Mouse (Mus musculus): ENCODE results near the gene Itga1.

The Itga1 gene

GRCm38 (mm10) chr13:115098227-115098626 lies 3.5 kb downstream of the Itga1 start:
- no peak for DNase-seq (ENCODE audit: low read depth)

DNA sequence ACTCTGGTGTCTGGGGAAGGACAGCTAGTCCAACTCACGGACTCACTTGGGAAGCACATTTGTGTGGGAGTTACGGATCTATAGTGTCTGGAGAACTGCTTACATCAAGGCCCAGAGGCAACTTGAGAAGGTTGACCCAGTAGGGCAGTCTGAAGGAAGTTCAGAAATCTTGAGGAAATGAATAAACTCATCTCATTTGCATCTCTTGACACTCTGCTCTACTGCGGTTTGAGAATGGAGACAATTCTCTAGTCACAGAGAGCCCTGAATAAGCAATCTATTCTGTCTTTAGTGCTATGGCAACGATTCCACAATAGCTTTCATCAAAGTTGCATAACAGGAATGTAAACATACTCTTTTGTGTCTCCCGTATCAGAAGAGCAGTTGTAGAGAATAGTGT lies 4.8 kb downstream of the Itga1 start:
- no peak for DNase-seq (ENCODE audit: low read depth)

GRCm38 (mm10) chr13:115096216-115096615 lies 5.5 kb downstream of the Itga1 start:
- no peak for DNase-seq (ENCODE audit: low read depth)

DNA sequence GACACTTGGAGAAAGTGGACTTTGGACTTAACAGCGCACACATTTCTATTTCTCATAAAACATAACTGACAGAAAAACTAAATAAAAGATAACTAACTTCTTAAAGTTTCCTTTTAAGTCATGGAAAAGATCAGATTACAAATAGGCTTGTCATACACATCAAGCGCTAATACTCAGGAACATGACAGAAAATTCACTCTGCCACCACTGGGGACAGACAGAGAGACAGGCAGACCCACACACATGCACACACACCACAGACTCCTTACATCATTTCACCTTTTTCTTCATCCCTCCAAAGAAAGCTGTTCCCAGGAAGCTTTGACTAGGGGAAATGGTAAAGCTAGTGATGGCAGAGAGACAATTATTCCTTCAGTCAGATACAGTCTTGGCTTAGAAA lies 6.4 kb downstream of the Itga1 start:
- DNase-seq (ENCODE audit: low read depth), result no peak

- DNase-seq (ENCODE audit: low read depth), result no peak
These were observed 10.3 kb downstream of the Itga1 start for GRCm38 (mm10) chr13:115091511-115091910.

DNA sequence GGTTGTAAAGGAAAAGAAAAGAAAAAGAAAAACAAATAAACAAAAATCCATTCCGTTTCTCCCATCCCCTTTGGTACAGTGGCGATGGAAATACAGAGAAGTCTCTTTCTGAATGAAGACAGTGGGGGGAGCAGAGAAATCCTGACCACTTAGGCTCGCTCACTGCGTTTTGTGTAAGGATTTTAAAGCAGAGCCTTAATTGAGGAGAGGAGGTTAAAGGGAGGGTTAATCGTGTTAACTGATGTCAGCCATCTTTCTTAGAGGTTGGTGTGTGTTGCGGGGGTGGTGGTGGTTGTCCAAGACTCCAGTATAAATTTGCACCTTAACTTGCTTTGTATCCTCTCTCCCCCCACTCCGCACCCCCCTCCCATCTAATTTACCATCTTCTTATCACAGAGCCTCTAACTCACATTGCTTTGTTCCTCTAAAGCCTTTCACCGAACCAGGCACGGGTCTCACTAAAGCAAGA lies 10.8 kb downstream of the Itga1 start:
- no peak for DNase-seq (ENCODE audit: low read depth)

GRCm38 (mm10) chr13:115090069-115090976 lies 11.4 kb downstream of the Itga1 start, which contains the start of gene Pelo:
Pelo (minus strand) TSS chr13:115090186.
- peak; percentile 84 for DNase-seq (ENCODE audit: low read depth)

- no peak for DNase-seq (ENCODE audit: low read depth)
These were observed 12.3 kb downstream of the Itga1 start for GRCm38 (mm10) chr13:115089395-115090025.

DNA sequence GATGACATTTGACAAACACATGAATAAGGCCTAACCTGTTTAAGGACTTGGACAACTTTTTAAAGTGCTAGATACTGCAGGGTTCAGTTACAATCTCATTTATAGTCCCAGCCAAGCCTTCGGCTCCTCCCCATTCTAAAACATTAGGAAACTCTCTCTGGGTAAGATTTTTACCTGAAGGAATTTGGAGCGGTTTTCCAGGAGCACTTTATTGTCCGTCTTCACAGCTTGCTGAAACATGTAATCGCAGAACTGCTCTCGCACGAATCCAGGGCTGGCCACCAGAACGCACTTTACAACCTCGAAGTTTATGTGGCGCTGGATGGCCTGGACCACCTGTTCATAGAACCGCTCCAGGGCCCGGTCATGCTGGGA lies 12.8 kb downstream of the Itga1 start:
- no peak for DNase-seq (ENCODE audit: low read depth)

GRCm38 (mm10) chr13:115085974-115086373 lies 15.8 kb downstream of the Itga1 start:
- no peak for DNase-seq (ENCODE audit: low read depth)

- no peak for DNase-seq (ENCODE audit: low read depth)
These were observed 19.4 kb downstream of the Itga1 start for GRCm38 (mm10) chr13:115082339-115082738.

GRCm38 (mm10) chr13:115079996-115080585 lies 21.7 kb downstream of the Itga1 start:
- DNase-seq (ENCODE audit: low read depth), result peak; percentile 82

- DNase-seq (ENCODE audit: low read depth), result peak; percentile 51
These were observed 22.6 kb downstream of the Itga1 start for GRCm38 (mm10) chr13:115078997-115079685.

DNA sequence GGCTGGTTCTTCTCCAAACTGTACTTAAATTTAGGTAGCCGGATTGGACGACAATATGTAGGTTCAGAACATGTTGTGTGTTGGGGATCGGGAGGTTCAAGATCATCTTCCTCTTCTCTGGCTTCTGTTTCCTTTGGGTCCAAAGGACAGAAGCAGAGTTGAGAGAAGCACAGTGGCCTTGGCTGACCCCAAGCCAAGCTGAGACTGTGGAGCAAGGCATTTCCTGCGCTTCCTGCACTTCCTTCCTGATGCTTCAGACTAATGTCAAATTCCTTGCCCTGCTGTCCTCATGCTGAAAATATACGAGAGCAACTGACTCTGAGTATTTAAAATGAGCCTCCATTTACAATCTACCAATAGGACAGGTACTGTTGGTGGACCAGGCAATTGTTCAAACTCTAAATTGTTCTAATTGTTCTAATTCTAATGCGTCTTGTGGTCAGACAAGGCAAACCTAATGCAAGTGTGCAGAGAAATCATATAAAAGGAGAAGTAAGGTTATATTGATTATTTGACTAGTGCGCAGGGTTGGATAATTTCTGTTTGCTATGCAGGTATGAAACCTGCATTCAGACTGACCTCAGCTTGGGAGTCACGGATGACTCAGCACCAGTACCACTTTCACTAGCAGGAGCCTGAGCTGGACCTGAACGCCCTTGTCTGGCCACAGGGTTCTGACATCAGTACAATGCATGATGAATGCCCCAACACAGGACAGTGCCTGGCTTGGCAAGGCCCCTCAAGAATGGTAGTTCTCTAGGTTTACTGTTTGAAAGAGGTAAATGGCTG lies 24.2 kb downstream of the Itga1 start:
- no peak for DNase-seq (ENCODE audit: low read depth)

DNA sequence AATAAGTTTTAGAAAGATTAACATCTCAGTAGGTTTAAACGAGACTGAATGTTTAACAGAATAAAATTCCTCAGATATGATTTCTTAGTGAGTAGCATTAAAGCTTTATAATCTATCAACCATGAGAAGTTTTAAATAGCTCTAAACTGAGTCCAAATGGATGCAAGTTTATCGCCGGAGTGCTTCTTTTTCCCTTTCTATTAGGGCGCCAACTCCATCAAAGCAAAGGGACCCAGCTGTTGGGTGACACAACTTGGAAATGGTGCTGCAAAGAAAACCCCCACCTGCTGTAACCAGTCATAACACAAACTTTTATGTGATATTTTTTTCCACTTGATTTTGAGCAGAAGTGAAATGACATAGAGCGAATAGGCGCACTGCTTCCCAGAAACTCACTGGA lies 29.4 kb downstream of the Itga1 start:
- DNase-seq (ENCODE audit: low read depth), result no peak

DNA sequence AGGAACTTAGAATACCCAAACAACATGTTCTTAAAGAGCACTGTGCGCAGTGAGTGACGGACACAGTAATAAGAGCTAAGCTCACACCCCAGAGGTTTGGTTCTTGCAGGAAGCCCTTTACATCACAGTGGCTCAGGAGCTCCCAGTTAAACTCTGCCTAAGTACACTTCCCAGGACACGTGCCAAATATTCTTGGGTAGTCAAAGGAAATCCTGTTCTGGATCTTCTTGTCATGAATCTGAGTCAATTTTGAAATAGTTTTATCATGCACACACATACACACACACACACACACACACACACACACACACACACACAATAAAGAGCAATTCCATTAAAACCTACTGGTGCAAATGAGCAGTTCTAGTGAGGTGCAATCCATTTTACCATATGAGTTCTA lies 30.3 kb downstream of the Itga1 start:
- DNase-seq (ENCODE audit: low read depth), result no peak

- no peak for DNase-seq (ENCODE audit: low read depth)
These were observed 33.8 kb downstream of the Itga1 start for GRCm38 (mm10) chr13:115067968-115068330.

- DNase-seq (ENCODE audit: low read depth), result no peak
These were observed 34.3 kb downstream of the Itga1 start for GRCm38 (mm10) chr13:115067324-115067967.

GRCm38 (mm10) chr13:115057555-115057954 lies 44.2 kb downstream of the Itga1 start:
- DNase-seq (ENCODE audit: low read depth), result no peak

DNA sequence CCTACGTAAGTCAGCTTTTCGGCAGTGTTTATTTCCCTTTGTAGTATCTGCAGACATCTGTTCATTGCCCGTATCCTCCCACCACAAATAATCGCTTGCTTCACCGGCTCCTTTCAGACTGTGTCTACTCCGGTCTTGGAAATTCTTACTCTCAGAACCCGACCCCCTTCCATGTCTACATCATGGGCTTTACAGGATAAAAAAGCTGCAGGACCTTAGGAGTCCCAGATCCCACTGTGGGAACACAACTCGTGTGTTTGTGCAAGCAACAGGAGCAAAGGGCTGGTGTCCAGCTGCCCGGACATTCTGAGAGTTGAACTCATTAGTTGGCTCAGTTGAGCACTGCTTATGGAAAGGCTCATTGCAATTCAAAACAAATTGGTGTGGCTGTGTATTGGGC lies 47.0 kb downstream of the Itga1 start:
- DNase-seq (ENCODE audit: low read depth), result no peak

DNA sequence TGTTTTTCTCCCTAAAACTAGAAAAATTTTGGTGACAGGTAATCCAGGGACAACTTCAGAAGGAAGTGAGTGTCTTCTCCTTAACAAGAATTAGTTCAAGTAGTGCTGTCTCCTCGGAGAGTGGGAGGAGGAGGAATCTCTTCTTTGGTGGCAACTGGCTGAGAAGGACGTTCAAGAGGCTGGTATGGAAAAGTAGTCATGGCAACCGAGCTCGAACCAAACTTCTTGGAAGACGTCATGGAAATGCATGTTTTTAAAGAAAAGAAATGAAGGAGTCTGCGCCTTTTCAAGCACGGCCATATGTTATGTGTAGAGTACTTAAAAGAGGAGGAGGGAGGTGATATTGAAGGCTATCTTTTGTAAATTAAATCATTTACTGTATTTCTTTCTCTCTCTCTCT lies 49.2 kb downstream of the Itga1 start:
- DNase-seq (ENCODE audit: low read depth), result no peak
